Mouse (Mus musculus): Measurements from ENCODE around the gene Vmn1r26.
"Not testable (repeated sequence)": the region's sequence is repeated elsewhere in the genome, so short reads cannot be mapped to it uniquely, and the experiment has no call there.

Gene Vmn1r26

GRCm38 (mm10) chr6:58015059-58015458 is at the start of gene Vmn1r26:
Gene Vmn1r26, minus strand, starts transcription at chr6:58015159.
- no peak for DNase-seq (ENCODE audit: low read depth, low spot score)

- DNase-seq (ENCODE audit: low read depth, low spot score), result no peak
Observed at GRCm38 (mm10) chr6:58044025-58044424, 29.1 kb upstream of the Vmn1r26 start.

- not testable (repeated sequence) for DNase-seq (ENCODE audit: low read depth, low spot score)
Observed at GRCm38 (mm10) chr6:58017478-58017877, 2.5 kb upstream of the Vmn1r26 start.

GRCm38 (mm10) chr6:57980710-57981109 is 34.2 kb downstream of the Vmn1r26 start, which contains the start of gene Vmn1r25:
Gene Vmn1r25, minus strand, starts transcription at chr6:57980810.
- no peak for DNase-seq (ENCODE audit: low read depth, low spot score)

GRCm38 (mm10) chr6:57961403-57961802 is 53.6 kb downstream of the Vmn1r26 start, which contains the start of gene Vmn1r24:
Gene Vmn1r24, minus strand, starts transcription at chr6:57961503.
- DNase-seq (ENCODE audit: low read depth, low spot score), result not testable (repeated sequence)

Measured in R1 (cell line).